Mouse (Mus musculus): ENCODE measurements around the gene Lipc. TPM values are rescaled to one million over a fixed set of nuclear protein-coding genes. Genes with fewer than 3 reads are reported as not detected.

The Lipc gene
- polyA plus RNA-seq, 1 experiment: 0.87 TPM

DNA sequence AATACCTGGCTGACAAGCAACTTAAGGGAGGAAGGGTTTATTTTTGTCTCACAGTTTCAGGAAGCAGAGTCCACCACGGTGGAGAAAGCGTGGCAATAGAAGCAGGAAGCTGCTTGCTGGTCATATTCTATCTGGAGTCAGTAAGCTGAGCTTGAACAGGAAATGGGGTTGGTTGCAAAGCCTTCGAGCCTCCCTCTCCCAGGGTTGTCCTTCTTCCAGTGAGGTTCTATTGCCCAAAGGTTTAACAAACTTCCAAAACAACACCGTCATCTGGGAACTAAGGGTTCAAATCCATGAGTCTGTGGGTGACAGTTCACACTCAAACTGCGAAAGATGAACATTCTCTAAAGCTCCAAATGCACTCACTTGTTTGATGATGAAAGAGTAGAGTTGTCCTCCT is 27.1 kb upstream of the Lipc start:
- 56% methylated on average over 5 of the region's 5 CpGs for WGBS
- H3K4me1 ChIP-seq (ENCODE audit: control insufficient read depth, insufficient read depth, low read length): peaks cover 2% of the 10 kb centered on the region; the same call in 1 of the 2 replicates
- no peak overlapping the region for H3K27ac ChIP-seq (ENCODE audit: control insufficient read depth, insufficient read depth, low read depth, low read length, poor library complexity)
- no peak overlapping the region for H3K4me3 ChIP-seq (replicated peaks; ENCODE audit: control insufficient read depth, low read depth, low read length)
- TF ChIP-seq CTCF (IDR thresholded peaks at IDR 0.05; ENCODE audit: control insufficient read depth, insufficient read depth, low read length) (no peak), POLR2A (IDR thresholded peaks at IDR 0.05; ENCODE audit: borderline replicate concordance, control insufficient read depth, low read depth, low read length) (no peak)

DNA sequence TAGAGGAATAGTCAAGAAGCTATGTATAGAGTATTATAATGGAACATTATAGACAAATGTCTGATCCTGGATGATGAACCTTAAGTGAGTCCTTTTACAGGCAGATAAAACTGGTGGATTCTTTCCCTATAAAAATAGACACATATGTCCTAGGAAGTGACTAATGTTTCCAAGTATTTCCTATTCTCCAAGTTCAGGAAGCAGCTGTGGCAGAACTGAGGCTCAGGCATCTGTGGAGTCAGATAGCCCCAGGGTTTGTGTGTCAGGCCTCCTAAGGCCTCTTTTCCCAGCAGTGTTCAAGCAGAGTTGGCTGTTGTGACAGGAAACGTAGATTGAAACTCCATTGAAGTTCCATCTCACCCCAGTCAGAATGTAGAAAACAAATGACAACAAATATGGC is 25.4 kb upstream of the Lipc start:
- TF ChIP-seq CTCF (IDR thresholded peaks at IDR 0.05; ENCODE audit: control insufficient read depth, insufficient read depth, low read length): no peak
- no peak for TF ChIP-seq POLR2A (IDR thresholded peaks at IDR 0.05; ENCODE audit: borderline replicate concordance, control insufficient read depth, low read depth, low read length)
- H3K27ac ChIP-seq (ENCODE audit: control insufficient read depth, insufficient read depth, low read depth, low read length, poor library complexity): no peak overlapping the region
- WGBS: 74% methylated on average over 1 of the region's 1 CpGs
- no peak overlapping the region for H3K4me3 ChIP-seq (replicated peaks; ENCODE audit: control insufficient read depth, low read depth, low read length)
- no peaks in the 10 kb centered on the region for H3K4me1 ChIP-seq (ENCODE audit: control insufficient read depth, insufficient read depth, low read length)

- H3K4me3 ChIP-seq (replicated peaks; ENCODE audit: control insufficient read depth, low read depth, low read length): no peak overlapping the region
- no peak overlapping the region for H3K27ac ChIP-seq (ENCODE audit: control insufficient read depth, insufficient read depth, low read depth, low read length, poor library complexity)
- WGBS: 90% methylated on average over 2 of the region's 2 CpGs
- H3K4me1 ChIP-seq (ENCODE audit: control insufficient read depth, insufficient read depth, low read length): no peaks in the 10 kb centered on the region
- TF ChIP-seq POLR2A (IDR thresholded peaks at IDR 0.05; ENCODE audit: borderline replicate concordance, control insufficient read depth, low read depth, low read length): no peak
- TF ChIP-seq CTCF (IDR thresholded peaks at IDR 0.05; ENCODE audit: control insufficient read depth, insufficient read depth, low read length): no peak
Measured at GRCm38 (mm10) chr9:70975921-70976320, 23.9 kb upstream of the Lipc start.

- Histone ChIP-seq H3K27ac (ENCODE audit: control insufficient read depth, insufficient read depth, low read depth, low read length, poor library complexity) (no peak overlapping the region), H3K4me1 (ENCODE audit: control insufficient read depth, insufficient read depth, low read length) (no peaks in the 10 kb centered on the region), H3K4me3 (replicated peaks; ENCODE audit: control insufficient read depth, low read depth, low read length) (no peak overlapping the region)
- TF ChIP-seq CTCF (IDR thresholded peaks at IDR 0.05; ENCODE audit: control insufficient read depth, insufficient read depth, low read length) (no peak), POLR2A (IDR thresholded peaks at IDR 0.05; ENCODE audit: borderline replicate concordance, control insufficient read depth, low read depth, low read length) (no peak)
Measured at GRCm38 (mm10) chr9:70973286-70973685, 21.3 kb upstream of the Lipc start.

GRCm38 (mm10) chr9:70969244-70969643 is 17.2 kb upstream of the Lipc start:
- Histone ChIP-seq H3K4me1 (ENCODE audit: control insufficient read depth, insufficient read depth, low read length) (no peaks in the 10 kb centered on the region), H3K4me3 (replicated peaks; ENCODE audit: control insufficient read depth, low read depth, low read length) (no peak overlapping the region), H3K27ac (ENCODE audit: control insufficient read depth, insufficient read depth, low read depth, low read length, poor library complexity) (no peak overlapping the region)
- 75% methylated on average over 3 of the region's 3 CpGs for WGBS
- TF ChIP-seq POLR2A (IDR thresholded peaks at IDR 0.05; ENCODE audit: borderline replicate concordance, control insufficient read depth, low read depth, low read length) (no peak), CTCF (IDR thresholded peaks at IDR 0.05; ENCODE audit: control insufficient read depth, insufficient read depth, low read length) (no peak)

GRCm38 (mm10) chr9:70965999-70966994 is 14.3 kb upstream of the Lipc start:
- TF ChIP-seq POLR2A (IDR thresholded peaks at IDR 0.05; ENCODE audit: borderline replicate concordance, control insufficient read depth, low read depth, low read length): no peak
- no peak for TF ChIP-seq CTCF (IDR thresholded peaks at IDR 0.05; ENCODE audit: control insufficient read depth, insufficient read depth, low read length)
- Histone ChIP-seq H3K27ac (ENCODE audit: control insufficient read depth, insufficient read depth, low read depth, low read length, poor library complexity) (no peak overlapping the region), H3K4me3 (replicated peaks; ENCODE audit: control insufficient read depth, low read depth, low read length) (no peak overlapping the region), H3K4me1 (ENCODE audit: control insufficient read depth, insufficient read depth, low read length) (no peaks in the 10 kb centered on the region)
- 75% methylated on average over 17 of the region's 17 CpGs for WGBS

DNA sequence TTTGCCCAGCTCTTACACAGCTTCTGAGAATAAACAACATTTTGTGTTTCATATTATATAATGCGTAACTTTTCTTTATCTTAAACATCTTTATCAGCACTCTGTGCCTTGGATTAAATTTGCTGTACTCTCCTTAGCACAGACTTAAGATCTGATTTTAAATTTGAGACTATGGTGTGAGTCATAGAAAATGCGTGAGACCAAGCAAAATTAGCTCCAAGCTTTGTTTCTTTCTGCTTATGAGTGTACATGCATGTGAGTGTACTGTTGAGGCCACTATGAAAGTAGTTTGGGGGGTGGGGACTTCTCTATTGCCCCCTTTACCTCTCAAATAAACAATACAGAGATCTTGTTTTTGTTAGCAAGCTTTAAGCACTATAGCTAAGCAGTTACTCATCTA is 13.4 kb upstream of the Lipc start:
- no peaks in the 10 kb centered on the region for H3K4me1 ChIP-seq (ENCODE audit: control insufficient read depth, insufficient read depth, low read length)
- no peak overlapping the region for H3K27ac ChIP-seq (ENCODE audit: control insufficient read depth, insufficient read depth, low read depth, low read length, poor library complexity)
- 84% methylated on average over 2 of the region's 2 CpGs for WGBS
- H3K4me3 ChIP-seq (replicated peaks; ENCODE audit: control insufficient read depth, low read depth, low read length): no peak overlapping the region
- TF ChIP-seq CTCF (IDR thresholded peaks at IDR 0.05; ENCODE audit: control insufficient read depth, insufficient read depth, low read length) (no peak), POLR2A (IDR thresholded peaks at IDR 0.05; ENCODE audit: borderline replicate concordance, control insufficient read depth, low read depth, low read length) (no peak)

GRCm38 (mm10) chr9:70965011-70965410 is 13.0 kb upstream of the Lipc start:
- WGBS: 85% methylated on average over 4 of the region's 4 CpGs
- TF ChIP-seq POLR2A (IDR thresholded peaks at IDR 0.05; ENCODE audit: borderline replicate concordance, control insufficient read depth, low read depth, low read length) (no peak), CTCF (IDR thresholded peaks at IDR 0.05; ENCODE audit: control insufficient read depth, insufficient read depth, low read length) (no peak)
- no peaks in the 10 kb centered on the region for H3K4me1 ChIP-seq (ENCODE audit: control insufficient read depth, insufficient read depth, low read length)
- H3K27ac ChIP-seq (ENCODE audit: control insufficient read depth, insufficient read depth, low read depth, low read length, poor library complexity): no peak overlapping the region
- no peak overlapping the region for H3K4me3 ChIP-seq (replicated peaks; ENCODE audit: control insufficient read depth, low read depth, low read length)

Measured in bone marrow, adult 2 months (tissue).